In the genomic region with DNA sequence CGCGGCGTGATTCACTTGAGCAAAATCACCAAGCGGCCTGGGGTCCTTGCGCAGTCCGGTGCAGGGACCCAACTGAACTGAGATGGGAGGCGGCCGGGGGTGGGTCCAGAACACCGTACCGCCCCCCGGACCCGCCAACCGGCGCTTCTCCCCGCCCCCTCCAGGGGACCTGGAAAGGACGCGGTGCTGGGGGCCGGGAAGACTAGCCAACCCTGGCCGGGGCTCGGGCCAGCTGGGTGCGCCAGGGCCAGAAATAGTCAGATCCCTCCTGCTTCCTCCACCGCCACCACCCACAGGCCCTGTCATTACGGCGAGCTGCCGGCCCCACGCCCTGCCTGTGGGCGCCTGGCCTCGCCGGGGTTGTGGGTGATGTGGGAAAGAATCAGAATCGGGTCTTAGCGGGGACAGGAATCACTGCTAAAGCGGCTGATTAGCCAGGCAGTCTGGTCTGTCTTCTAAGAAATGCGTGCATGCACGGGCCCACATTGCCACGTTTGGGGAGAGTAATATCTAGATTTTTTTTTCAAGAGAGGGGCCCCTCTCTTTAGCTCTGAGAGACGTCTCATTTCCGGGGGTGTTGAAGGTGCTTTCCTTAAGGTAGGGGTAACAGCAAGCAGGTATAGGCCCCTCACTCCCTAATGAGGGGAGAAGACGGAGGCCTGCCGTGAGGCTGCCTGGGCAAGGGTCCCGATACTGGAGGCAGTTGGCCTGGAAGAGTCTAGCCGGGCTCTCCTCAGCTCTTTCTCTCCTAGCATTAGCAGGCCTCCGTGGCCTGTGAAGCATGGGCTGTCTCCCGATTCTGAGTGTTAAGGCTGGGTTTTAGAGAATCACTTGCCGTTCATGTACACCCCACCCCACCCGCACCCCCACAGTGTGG, we compare ENCODE assay signal across 8 mouse cellular contexts. TPM values are rescaled to one million over a fixed set of nuclear protein-coding genes. Genes with fewer than 3 reads are reported as not detected.
A peak's percentile ranks its signal among the peaks of the same experiment; 100 is the strongest.
DNase-seq lines count a peak whose midpoint lies in the region; ATAC-seq and TF ChIP-seq lines count a peak whose summit lies in the region.

Gene Plcd1 (minus strand): TSS at position 84 of the 877 bp plus-strand sequence.

- 8% methylated on average over 45 of the region's 45 CpGs for WGBS in heart, embryonic 10.5 days
- 11% methylated on average over 43 of the region's 45 CpGs for WGBS in kidney, embryonic 14.5 days
- WGBS in limb, embryonic 14.5 days, result 15% methylated on average over 29 of the region's 45 CpGs
- 8% methylated on average over 45 of the region's 45 CpGs for WGBS in midbrain, embryonic 15.5 days

- peak; percentile 89 for ATAC-seq in kidney, embryonic 14.5 days (ENCODE audit: low FRiP score, low TSS enrichment)
- peak; percentile 87 for ATAC-seq in limb, embryonic 14.5 days (ENCODE audit: low FRiP score, low read depth)
- ATAC-seq in midbrain, embryonic 15.5 days (replicated peaks), result peak; percentile 79

- peaks cover 58% of the 10 kb centered on the region for H3K27me3 ChIP-seq in heart, embryonic 10.5 days (ENCODE audit: insufficient read depth, poor library complexity, severe bottlenecking)
- H3K27me3 ChIP-seq in kidney, embryonic 14.5 days (ENCODE audit: control insufficient read depth, insufficient read depth, low read length), result peaks cover 4% of the 10 kb centered on the region; the same call in 1 of the 2 replicates
- no peaks in the 10 kb centered on the region for H3K27me3 ChIP-seq in limb, embryonic 14.5 days (ENCODE audit: control insufficient read depth, insufficient read depth, low read length)
- peaks cover 17% of the 10 kb centered on the region for H3K27me3 ChIP-seq in midbrain, embryonic 15.5 days (replicated peaks)

- H3K4me3 ChIP-seq in embryonic fibroblast, embryonic 13.5 days (ENCODE audit: insufficient read depth, low read length), result peak within 1 kb of the TSS; percentile 73
- H3K4me3 ChIP-seq in heart, embryonic 10.5 days, result peak within 1 kb of the TSS; percentile 62
- H3K4me3 ChIP-seq in kidney, embryonic 14.5 days (ENCODE audit: low read length), result peak within 1 kb of the TSS; percentile 53
- H3K4me3 ChIP-seq in limb, embryonic 14.5 days (replicated peaks; ENCODE audit: low read length), result peak within 1 kb of the TSS; percentile 45
- H3K4me3 ChIP-seq in midbrain, embryonic 15.5 days, result peak within 1 kb of the TSS; percentile 52

- peaks cover 5% of the 10 kb centered on the region; the same call in 1 of the 2 replicates for H3K4me1 ChIP-seq in embryonic fibroblast, embryonic 13.5 days (ENCODE audit: control insufficient read depth, insufficient read depth, low read length)
- peaks cover 46% of the 10 kb centered on the region for H3K4me1 ChIP-seq in heart, embryonic 10.5 days
- peaks cover 16% of the 10 kb centered on the region for H3K4me1 ChIP-seq in kidney, embryonic 14.5 days (ENCODE audit: control insufficient read depth, insufficient read depth, low read length)
- H3K4me1 ChIP-seq in limb, embryonic 14.5 days (ENCODE audit: control insufficient read depth, insufficient read depth, low read length), result peaks cover 27% of the 10 kb centered on the region
- peaks cover 30% of the 10 kb centered on the region for H3K4me1 ChIP-seq in midbrain, embryonic 15.5 days

- peak within 1 kb of the TSS; percentile 83 for H3K27ac ChIP-seq in embryonic fibroblast, embryonic 13.5 days (ENCODE audit: insufficient read depth, low read length)
- peak within 1 kb of the TSS; percentile 82 for H3K27ac ChIP-seq in heart, embryonic 10.5 days
- H3K27ac ChIP-seq in kidney, embryonic 14.5 days (ENCODE audit: low read depth, low read length), result no peak within 1 kb of the TSS
- peak within 1 kb of the TSS; percentile 58 for H3K27ac ChIP-seq in limb, embryonic 14.5 days (replicated peaks; ENCODE audit: low read depth, low read length)
- peak within 1 kb of the TSS; percentile 16; the same call in 1 of the 2 replicates for H3K27ac ChIP-seq in midbrain, embryonic 15.5 days

- peak within 1 kb of the TSS; percentile 46 for H3K9ac ChIP-seq in kidney, embryonic 14.5 days (ENCODE audit: low read depth, low read length)
- H3K9ac ChIP-seq in limb, embryonic 14.5 days (ENCODE audit: low read depth, low read length, severe bottlenecking), result peak within 1 kb of the TSS; percentile 55
- H3K9ac ChIP-seq in midbrain, embryonic 15.5 days, result peak within 1 kb of the TSS; percentile 49

- peak; percentile 81 for TF ChIP-seq POLR2A in embryonic fibroblast, embryonic 13.5 days (IDR thresholded peaks at IDR 0.05; ENCODE audit: low read depth, low read length)
- peak; percentile 76; the same call in 1 of the 2 replicates for TF ChIP-seq POLR2A in limb, embryonic 14.5 days (IDR thresholded peaks at IDR 0.05; ENCODE audit: borderline replicate concordance, extremely low read depth, insufficient read depth, insufficient read length)

- no peaks in the 10 kb centered on the region for H3K9me3 ChIP-seq in heart, embryonic 10.5 days
- H3K9me3 ChIP-seq in kidney, embryonic 14.5 days (ENCODE audit: control insufficient read depth, low read length), result no peaks in the 10 kb centered on the region
- H3K9me3 ChIP-seq in limb, embryonic 14.5 days (ENCODE audit: control insufficient read depth, low read length), result no peaks in the 10 kb centered on the region
- H3K9me3 ChIP-seq in midbrain, embryonic 15.5 days, result no peaks in the 10 kb centered on the region

- peak; percentile 85 for DNase-seq in layer of hippocampus, adult 11-12 months (ENCODE audit: low spot score)
- no peak for DNase-seq in layer of hippocampus, adult 9-10 months (ENCODE audit: low spot score)
- DNase-seq in heart, embryonic 10.5 days (ENCODE audit: low spot score), result peak; percentile 91
- peak; percentile 86 for DNase-seq in limb, embryonic 14.5 days (ENCODE audit: low spot score)
- DNase-seq in telencephalon, adult 2 months (ENCODE audit: low read depth, low spot score), result peak; percentile 33

- no peaks in the 10 kb centered on the region for H3K36me3 ChIP-seq in heart, embryonic 10.5 days
- H3K36me3 ChIP-seq in kidney, embryonic 14.5 days (ENCODE audit: control insufficient read depth, insufficient read depth, low read length), result no peaks in the 10 kb centered on the region
- H3K36me3 ChIP-seq in limb, embryonic 14.5 days (ENCODE audit: control insufficient read depth, insufficient read depth, low read length), result no peaks in the 10 kb centered on the region
- no peaks in the 10 kb centered on the region for H3K36me3 ChIP-seq in midbrain, embryonic 15.5 days (replicated peaks)

- H3K4me2 ChIP-seq in kidney, embryonic 14.5 days (replicated peaks; ENCODE audit: low read depth, low read length), result peak within 1 kb of the TSS; percentile 80
- H3K4me2 ChIP-seq in limb, embryonic 14.5 days (replicated peaks; ENCODE audit: low read depth, low read length, severe bottlenecking), result peak within 1 kb of the TSS; percentile 67
- peak within 1 kb of the TSS; percentile 71 for H3K4me2 ChIP-seq in midbrain, embryonic 15.5 days

- no peak for TF ChIP-seq CTCF in embryonic fibroblast, embryonic 13.5 days (IDR thresholded peaks at IDR 0.05; ENCODE audit: borderline replicate concordance, insufficient read depth, low read length)

RNA-seq across cellular contexts. Expression of gene Plcd1, which starts in this region (rescaled TPM):
- polyA plus RNA-seq in embryonic fibroblast, embryonic 13.5 days (2011; ENCODE audit: insufficient read length, low read depth, missing spikeins), result 28.3 and 38.7 TPM in 2 replicates
- 18.6 and 19.5 TPM in 2 replicates for polyA plus RNA-seq in heart, embryonic 10.5 days (2016; fragmentation: Nextera tagmentation; extraction: Ambion mirVana)
- polyA plus RNA-seq in kidney, embryonic 14.5 days (2014; fragmentation: Nextera tagmentation; extraction: Ambion mirVana), result 18.5 and 18.7 TPM in 2 replicates
- 50.0 and 60.8 TPM in 2 replicates for polyA plus RNA-seq in limb, embryonic 14.5 days (2012; rRNA removed)
- 38.0 and 38.2 TPM in 2 replicates for polyA plus RNA-seq in limb, embryonic 14.5 days (2014; fragmentation: Nextera tagmentation; extraction: Ambion mirVana)
- polyA plus RNA-seq in midbrain, embryonic 15.5 days (2015; fragmentation: Nextera tagmentation; extraction: Ambion mirVana), result 15.6 and 16.4 TPM in 2 replicates
